Mouse (Mus musculus): ENCODE results near the gene Zbtb5. TPM values are rescaled to one million over a fixed set of nuclear protein-coding genes. Genes with fewer than 3 reads are reported as not detected.

Gene Zbtb5
- polyA plus RNA-seq, 1 experiment = 0.11 TPM

GRCm38 (mm10) chr4:44978175-44978574 is 34.0 kb downstream of the Zbtb5 start:
- peaks cover 3% of the 10 kb centered on the region; the same call in 1 of the 2 replicates for H3K9me3 ChIP-seq (ENCODE audit: control insufficient read depth, low read length)
- TF ChIP-seq GATA1 (IDR thresholded peaks at IDR 0.05; ENCODE audit: low read length) (no peak), TAL1 (IDR thresholded peaks at IDR 0.05; ENCODE audit: low read length) (no peak)
- peaks cover 42% of the 10 kb centered on the region for H3K4me1 ChIP-seq (ENCODE audit: control insufficient read depth)
- H3K27me3 ChIP-seq (ENCODE audit: control insufficient read depth) = no peaks in the 10 kb centered on the region
- H3K4me3 ChIP-seq (replicated peaks) = no peak overlapping the region
- peaks cover 8% of the 10 kb centered on the region; the same call in 1 of the 2 replicates for H3K36me3 ChIP-seq (ENCODE audit: control insufficient read depth)

DNA sequence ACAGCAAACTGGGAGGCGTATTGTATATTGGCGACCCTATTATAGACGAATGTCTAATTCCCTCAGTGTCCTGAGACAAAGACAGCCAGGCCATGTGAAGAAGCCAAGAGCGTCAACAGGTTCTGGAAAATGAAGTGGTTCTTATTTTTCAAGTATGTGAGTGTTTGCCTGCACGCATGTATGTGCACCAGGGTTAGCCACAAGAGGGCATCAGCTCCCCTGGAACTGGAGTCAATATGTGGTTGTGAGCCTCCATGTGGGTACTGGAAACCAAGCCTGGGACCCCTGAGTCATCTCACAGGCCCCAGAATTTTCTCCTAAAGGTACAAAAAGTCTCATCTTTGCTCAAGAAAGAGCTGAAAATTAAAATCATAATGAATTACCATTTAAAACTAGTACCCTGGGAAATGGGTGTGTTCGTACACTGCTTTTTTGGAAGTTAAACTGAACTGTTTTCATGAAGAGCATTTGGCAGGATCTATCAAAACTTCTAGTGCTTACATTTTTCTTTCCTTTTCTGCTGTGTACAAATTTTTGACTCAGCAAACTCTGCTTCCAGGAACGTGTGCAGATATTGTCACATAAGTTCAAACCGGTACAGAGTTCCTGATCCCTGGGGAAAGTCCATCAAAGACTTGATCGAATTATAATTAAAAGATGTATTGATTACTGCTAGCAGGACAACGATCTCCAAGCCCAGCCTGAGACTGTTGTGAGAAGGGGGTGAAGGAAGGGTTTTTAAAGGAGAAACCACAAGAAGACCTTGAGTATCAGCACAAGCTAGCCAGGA is 35.1 kb downstream of the Zbtb5 start:
- peaks cover 32% of the 10 kb centered on the region for H3K4me1 ChIP-seq (ENCODE audit: control insufficient read depth)
- H3K9me3 ChIP-seq (ENCODE audit: control insufficient read depth, low read length) = peaks cover 8% of the 10 kb centered on the region; the same call in 1 of the 2 replicates
- H3K36me3 ChIP-seq (ENCODE audit: control insufficient read depth) = no peaks in the 10 kb centered on the region
- no peak overlapping the region for H3K4me3 ChIP-seq (replicated peaks)
- TF ChIP-seq GATA1 (IDR thresholded peaks at IDR 0.05; ENCODE audit: low read length) (no peak), TAL1 (IDR thresholded peaks at IDR 0.05; ENCODE audit: low read length) (no peak)
- no peaks in the 10 kb centered on the region; the same call in 1 of the 2 replicates for H3K27me3 ChIP-seq (ENCODE audit: control insufficient read depth)

DNA sequence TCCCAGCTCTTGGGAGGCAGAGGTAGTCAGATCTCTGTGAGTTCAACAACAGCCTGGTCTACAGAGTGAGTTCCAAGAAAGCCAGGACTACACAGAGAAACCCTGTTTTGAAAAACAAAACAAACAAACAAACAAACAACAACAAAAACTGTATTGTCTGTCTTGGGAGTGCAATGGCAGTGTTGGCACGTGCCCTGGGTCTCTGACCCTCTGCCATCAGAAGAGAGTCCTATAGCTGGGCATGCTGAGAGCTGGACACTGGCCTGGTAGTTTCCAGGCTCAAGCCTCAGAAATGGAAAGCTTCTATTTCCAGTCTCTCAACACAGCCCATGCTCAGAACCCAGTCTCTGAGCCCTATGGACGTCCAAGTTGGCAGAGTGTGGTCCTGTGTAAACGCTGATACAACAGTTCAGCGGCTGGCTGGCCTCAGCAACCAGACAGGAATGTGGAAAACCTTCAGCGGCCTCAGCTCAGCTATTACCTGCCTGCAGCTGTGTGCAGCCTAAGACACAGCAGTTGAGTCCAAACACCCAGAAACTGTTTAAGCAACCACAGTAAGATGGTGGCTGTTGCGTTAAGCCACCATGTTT is 36.1 kb downstream of the Zbtb5 start:
- H3K4me1 ChIP-seq (ENCODE audit: control insufficient read depth) = peaks cover 23% of the 10 kb centered on the region

DNA sequence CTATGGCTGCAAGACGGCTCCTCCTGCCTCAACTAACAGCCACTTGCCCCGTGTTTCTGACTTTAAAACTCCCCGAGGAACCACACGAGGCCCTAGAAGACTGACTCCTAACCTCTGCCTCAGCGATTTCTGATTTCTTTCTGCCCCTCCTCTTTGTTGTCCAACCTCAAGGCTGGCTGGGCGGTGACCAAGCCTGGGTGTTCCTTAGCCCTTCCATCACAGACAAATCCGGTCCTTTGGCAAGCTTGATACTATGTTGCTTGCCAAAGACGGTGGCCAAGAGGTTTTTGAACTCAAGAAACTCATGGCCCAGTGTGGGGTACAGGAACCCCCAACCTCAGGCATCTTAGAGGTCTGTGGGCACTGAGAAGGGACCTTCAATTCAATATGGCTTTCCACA is 37.9 kb downstream of the Zbtb5 start:
- H3K27me3 ChIP-seq (ENCODE audit: control insufficient read depth) = no peaks in the 10 kb centered on the region; the same call in 1 of the 2 replicates
- peaks cover 12% of the 10 kb centered on the region for H3K4me1 ChIP-seq (ENCODE audit: control insufficient read depth)
- TF ChIP-seq TAL1 (IDR thresholded peaks at IDR 0.05; ENCODE audit: low read length) (no peak), GATA1 (IDR thresholded peaks at IDR 0.05; ENCODE audit: low read length) (no peak)
- peaks cover 8% of the 10 kb centered on the region; the same call in 1 of the 2 replicates for H3K9me3 ChIP-seq (ENCODE audit: control insufficient read depth, low read length)
- H3K4me3 ChIP-seq (replicated peaks) = no peak overlapping the region
- no peaks in the 10 kb centered on the region for H3K36me3 ChIP-seq (ENCODE audit: control insufficient read depth)

More for the DNA sequence above, 36.1 kb downstream of the Zbtb5 start:
- peaks cover 8% of the 10 kb centered on the region; the same call in 1 of the 2 replicates for H3K9me3 ChIP-seq (ENCODE audit: control insufficient read depth, low read length)
- H3K27me3 ChIP-seq (ENCODE audit: control insufficient read depth) = no peaks in the 10 kb centered on the region; the same call in 1 of the 2 replicates
- TF ChIP-seq GATA1 (IDR thresholded peaks at IDR 0.05; ENCODE audit: low read length) (no peak), TAL1 (IDR thresholded peaks at IDR 0.05; ENCODE audit: low read length) (no peak)
- no peaks in the 10 kb centered on the region for H3K36me3 ChIP-seq (ENCODE audit: control insufficient read depth)
- H3K4me3 ChIP-seq (replicated peaks) = no peak overlapping the region

DNA sequence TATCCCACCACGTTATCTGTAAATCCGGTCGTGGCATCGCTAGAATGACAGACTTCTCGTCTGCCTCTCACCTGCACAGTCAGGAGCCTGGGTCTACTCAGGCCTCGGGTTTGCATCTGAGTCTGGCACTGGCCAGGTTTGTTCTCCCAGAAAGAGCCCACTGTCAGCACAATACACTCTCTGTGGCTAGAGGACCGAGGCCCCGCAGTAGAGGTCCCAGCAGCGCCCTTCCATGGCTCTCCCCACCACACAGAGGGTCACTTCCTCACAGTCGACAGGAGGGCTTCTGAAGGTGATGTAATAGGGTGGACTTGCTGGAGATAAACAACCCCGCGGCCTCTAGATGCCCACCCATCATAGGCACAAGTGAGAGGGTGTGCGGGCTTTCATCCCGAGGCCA is 38.3 kb downstream of the Zbtb5 start:
- Histone ChIP-seq H3K4me3 (replicated peaks) (no peak overlapping the region), H3K36me3 (ENCODE audit: control insufficient read depth) (no peaks in the 10 kb centered on the region), H3K4me1 (ENCODE audit: control insufficient read depth) (peaks cover 10% of the 10 kb centered on the region), H3K27me3 (ENCODE audit: control insufficient read depth) (no peaks in the 10 kb centered on the region; the same call in 1 of the 2 replicates), H3K9me3 (ENCODE audit: control insufficient read depth, low read length) (peaks cover 8% of the 10 kb centered on the region; the same call in 1 of the 2 replicates)
- TF ChIP-seq GATA1 (IDR thresholded peaks at IDR 0.05; ENCODE audit: low read length) (no peak), TAL1 (IDR thresholded peaks at IDR 0.05; ENCODE audit: low read length) (no peak)

GRCm38 (mm10) chr4:44973450-44973849 is 38.8 kb downstream of the Zbtb5 start:
- H3K27me3 ChIP-seq (ENCODE audit: control insufficient read depth) = no peaks in the 10 kb centered on the region; the same call in 1 of the 2 replicates
- no peak overlapping the region for H3K4me3 ChIP-seq (replicated peaks)
- H3K4me1 ChIP-seq (ENCODE audit: control insufficient read depth) = peaks cover 10% of the 10 kb centered on the region
- no peaks in the 10 kb centered on the region for H3K36me3 ChIP-seq (ENCODE audit: control insufficient read depth)
- no peak for TF ChIP-seq TAL1 (IDR thresholded peaks at IDR 0.05; ENCODE audit: low read length)
- peaks cover 8% of the 10 kb centered on the region; the same call in 1 of the 2 replicates for H3K9me3 ChIP-seq (ENCODE audit: control insufficient read depth, low read length)

DNA sequence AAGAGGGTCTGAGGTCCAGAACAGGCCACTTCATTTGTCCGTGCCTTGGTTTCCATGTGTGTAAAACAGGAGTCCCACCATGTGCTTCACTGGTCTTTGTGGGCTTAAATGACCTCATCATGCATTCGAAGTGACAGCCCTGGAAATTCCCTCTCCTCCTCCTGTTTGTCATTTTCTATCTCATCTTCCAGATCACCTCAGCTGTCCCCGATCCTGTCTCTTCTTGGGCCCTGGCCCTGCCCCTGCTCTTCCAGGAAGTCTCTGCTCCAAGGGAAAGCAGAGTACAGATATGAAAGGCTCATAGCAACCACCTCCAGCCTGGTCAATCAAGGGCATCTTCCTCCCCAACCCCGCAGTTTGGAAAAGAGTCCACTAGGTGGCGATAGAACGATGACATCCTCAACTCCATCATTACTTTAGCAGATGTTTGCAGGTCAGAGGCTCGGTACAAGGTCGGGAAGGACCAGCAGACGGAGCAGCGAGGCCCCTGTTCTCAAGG is 41.6 kb downstream of the Zbtb5 start:
- peaks cover 10% of the 10 kb centered on the region for H3K4me1 ChIP-seq (ENCODE audit: control insufficient read depth)
- no peaks in the 10 kb centered on the region for H3K36me3 ChIP-seq (ENCODE audit: control insufficient read depth)
- no peaks in the 10 kb centered on the region; the same call in 1 of the 2 replicates for H3K27me3 ChIP-seq (ENCODE audit: control insufficient read depth)
- no peak overlapping the region for H3K4me3 ChIP-seq (replicated peaks)
- no peak for TF ChIP-seq TAL1 (IDR thresholded peaks at IDR 0.05; ENCODE audit: low read length)
- no peak for TF ChIP-seq GATA1 (IDR thresholded peaks at IDR 0.05; ENCODE audit: low read length)
- H3K9me3 ChIP-seq (ENCODE audit: control insufficient read depth, low read length) = peaks cover 4% of the 10 kb centered on the region; the same call in 1 of the 2 replicates

GRCm38 (mm10) chr4:44970056-44970455 is 42.2 kb downstream of the Zbtb5 start:
- peaks cover 10% of the 10 kb centered on the region for H3K4me1 ChIP-seq (ENCODE audit: control insufficient read depth)
- TF ChIP-seq TAL1 (IDR thresholded peaks at IDR 0.05; ENCODE audit: low read length) (no peak), GATA1 (IDR thresholded peaks at IDR 0.05; ENCODE audit: low read length) (no peak)
- H3K9me3 ChIP-seq (ENCODE audit: control insufficient read depth, low read length) = peaks cover 4% of the 10 kb centered on the region; the same call in 1 of the 2 replicates
- H3K4me3 ChIP-seq (replicated peaks) = no peak overlapping the region
- no peaks in the 10 kb centered on the region; the same call in 1 of the 2 replicates for H3K27me3 ChIP-seq (ENCODE audit: control insufficient read depth)
- no peaks in the 10 kb centered on the region for H3K36me3 ChIP-seq (ENCODE audit: control insufficient read depth)

DNA sequence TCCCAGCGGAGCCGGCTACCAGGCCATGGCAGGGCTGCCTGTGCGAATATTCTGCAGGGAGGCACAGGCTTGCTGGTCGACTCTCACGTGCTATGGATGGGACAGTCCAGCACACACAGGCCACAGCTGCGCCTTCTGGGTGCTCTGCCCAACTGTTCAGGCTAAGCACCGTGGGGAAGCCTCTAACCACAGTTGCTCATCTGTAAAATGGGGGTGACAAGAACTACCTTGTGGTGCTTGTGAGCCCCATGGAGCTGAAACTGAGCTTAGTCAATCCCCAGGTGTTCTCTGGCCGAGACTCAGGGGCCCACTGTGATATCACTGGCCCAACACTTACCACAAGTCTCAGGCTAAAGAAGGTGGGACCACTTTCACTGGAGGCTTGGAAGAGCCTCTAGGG is 44.8 kb downstream of the Zbtb5 start:
- Histone ChIP-seq H3K4me1 (ENCODE audit: control insufficient read depth) (no peaks in the 10 kb centered on the region; the same call in 1 of the 2 replicates), H3K4me3 (replicated peaks) (no peak overlapping the region), H3K9me3 (ENCODE audit: control insufficient read depth, low read length) (no peaks in the 10 kb centered on the region), H3K27me3 (ENCODE audit: control insufficient read depth) (no peaks in the 10 kb centered on the region), H3K36me3 (ENCODE audit: control insufficient read depth) (no peaks in the 10 kb centered on the region)
- TF ChIP-seq TAL1 (IDR thresholded peaks at IDR 0.05; ENCODE audit: low read length) (no peak), GATA1 (IDR thresholded peaks at IDR 0.05; ENCODE audit: low read length) (no peak)

Measured in erythroblast, embryonic 14.5 days (primary cell).